Mouse (Mus musculus): ENCODE data around the gene Trip10. TPM values are rescaled to one million over a fixed set of nuclear protein-coding genes. Genes with fewer than 3 reads are reported as not detected.

Gene Trip10
- polyA plus RNA-seq, 1 experiment from 2014 or later, result 40.8 TPM

- ATAC-seq (replicated peaks; ENCODE audit: low FRiP score, low read depth) (peak; percentile 90), DNase-seq (ENCODE audit: low spot score) (peak; percentile 85)
- Histone ChIP-seq H3K36me3 (ENCODE audit: insufficient read depth, low read length) (peaks cover 19% of the 10 kb centered on the region; the same call in 1 of the 2 replicates), H3K4me1 (replicated peaks; ENCODE audit: insufficient read depth, low read length) (no peaks in the 10 kb centered on the region), H3K27ac (no peak overlapping the region), H3K9ac (ENCODE audit: low read depth, low read length) (no peak overlapping the region), H3K27me3 (ENCODE audit: insufficient read depth, low read length) (no peaks in the 10 kb centered on the region), H3K4me2 (ENCODE audit: low read length) (peak overlapping the region; percentile 42), H3K9me3 (replicated peaks; ENCODE audit: low read length) (no peaks in the 10 kb centered on the region), H3K4me3 (replicated peaks; ENCODE audit: low read depth, low read length) (no peak overlapping the region)
- TF ChIP-seq CTCF (IDR thresholded peaks at IDR 0.05; ENCODE audit: low read depth), result peak; percentile 31; the same call in 1 of the 2 replicates
- WGBS, result 28% methylated on average over 21 of the region's 22 CpGs
Measured at GRCm38 (mm10) chr17:57264972-57265945, 16.0 kb downstream of the Trip10 start.

DNA sequence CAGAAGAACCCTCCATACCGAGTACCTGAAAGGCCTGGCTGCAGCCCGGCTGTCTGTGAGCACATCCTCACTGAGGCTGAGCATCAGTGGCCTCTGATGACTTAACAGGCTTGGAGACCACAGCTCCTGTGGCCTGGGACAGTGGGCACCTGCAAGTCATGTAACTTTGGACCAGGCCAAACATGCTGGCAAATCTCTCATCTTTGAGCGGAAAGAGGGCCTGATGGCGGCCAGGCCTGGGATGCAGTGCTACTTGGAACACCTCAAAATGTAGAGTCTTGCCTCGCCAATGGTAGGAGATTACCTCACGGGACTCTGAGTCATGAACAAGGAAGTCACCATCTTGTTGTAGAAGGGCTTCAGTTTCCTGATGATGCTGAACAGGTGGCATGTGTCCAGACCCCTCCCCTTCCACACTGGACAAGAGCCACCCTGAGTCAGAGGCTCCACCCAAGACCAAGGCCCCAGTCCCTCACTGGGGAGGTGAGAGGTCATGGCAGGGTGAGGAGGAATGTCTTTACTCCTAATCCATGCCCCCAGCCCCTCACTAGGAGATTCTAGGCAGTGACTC lies 18.4 kb downstream of the Trip10 start:
- Histone ChIP-seq H3K9ac (ENCODE audit: low read depth, low read length) (no peak overlapping the region), H3K27me3 (ENCODE audit: insufficient read depth, low read length) (no peaks in the 10 kb centered on the region), H3K9me3 (replicated peaks; ENCODE audit: low read length) (no peaks in the 10 kb centered on the region), H3K4me3 (replicated peaks; ENCODE audit: low read depth, low read length) (no peak overlapping the region), H3K27ac (no peak overlapping the region), H3K4me2 (ENCODE audit: low read length) (no peak overlapping the region), H3K4me1 (replicated peaks; ENCODE audit: insufficient read depth, low read length) (no peaks in the 10 kb centered on the region), H3K36me3 (ENCODE audit: insufficient read depth, low read length) (peaks cover 3% of the 10 kb centered on the region; the same call in 1 of the 2 replicates)
- no peak for DNase-seq (ENCODE audit: low spot score)
- TF ChIP-seq CTCF (IDR thresholded peaks at IDR 0.05; ENCODE audit: low read depth), result no peak
- WGBS, result 83% methylated on average over 6 of the region's 6 CpGs
- ATAC-seq (replicated peaks; ENCODE audit: low FRiP score, low read depth), result no peak

DNA sequence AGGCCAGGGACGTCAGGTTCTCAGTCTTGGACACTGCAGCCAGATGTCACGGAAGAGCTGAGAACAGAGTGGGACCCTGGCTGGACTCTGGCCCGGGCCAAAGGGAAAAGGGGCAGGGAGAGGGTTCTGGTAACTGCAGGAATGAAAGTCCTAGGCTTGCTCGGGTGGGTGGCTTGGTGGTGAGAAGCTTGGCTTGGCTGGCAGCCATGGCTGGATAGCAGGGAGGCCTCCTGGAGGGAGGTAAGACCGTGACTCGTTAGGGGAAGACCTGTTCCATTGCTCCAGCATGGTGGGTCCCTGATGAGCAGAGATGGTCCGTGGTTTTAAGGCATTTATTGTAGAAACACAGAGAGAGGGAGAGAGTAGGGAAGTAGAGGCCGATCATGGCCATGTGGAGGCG lies 22.0 kb downstream of the Trip10 start:
- 42% methylated on average over 9 of the region's 9 CpGs for WGBS
- Histone ChIP-seq H3K9ac (ENCODE audit: low read depth, low read length) (no peak overlapping the region), H3K36me3 (ENCODE audit: insufficient read depth, low read length) (no peaks in the 10 kb centered on the region), H3K27ac (no peak overlapping the region), H3K9me3 (replicated peaks; ENCODE audit: low read length) (no peaks in the 10 kb centered on the region), H3K4me2 (ENCODE audit: low read length) (no peak overlapping the region), H3K4me1 (replicated peaks; ENCODE audit: insufficient read depth, low read length) (peaks cover 6% of the 10 kb centered on the region), H3K27me3 (ENCODE audit: insufficient read depth, low read length) (no peaks in the 10 kb centered on the region), H3K4me3 (replicated peaks; ENCODE audit: low read depth, low read length) (no peak overlapping the region)
- ATAC-seq (replicated peaks; ENCODE audit: low FRiP score, low read depth) (no peak), DNase-seq (ENCODE audit: low spot score) (no peak)
- no peak for TF ChIP-seq CTCF (IDR thresholded peaks at IDR 0.05; ENCODE audit: low read depth)

- peaks cover 6% of the 10 kb centered on the region for H3K4me1 ChIP-seq (replicated peaks; ENCODE audit: insufficient read depth, low read length)
- WGBS, result 24% methylated on average over 7 of the region's 7 CpGs
- ATAC-seq (replicated peaks; ENCODE audit: low FRiP score, low read depth), result no peak
- H3K27me3 ChIP-seq (ENCODE audit: insufficient read depth, low read length), result no peaks in the 10 kb centered on the region
- H3K4me2 ChIP-seq (ENCODE audit: low read length), result peak overlapping the region; percentile 61; the same call in 1 of the 2 replicates
- no peak for DNase-seq (ENCODE audit: low spot score)
- no peak for TF ChIP-seq CTCF (IDR thresholded peaks at IDR 0.05; ENCODE audit: low read depth)
- H3K9ac ChIP-seq (ENCODE audit: low read depth, low read length), result no peak overlapping the region
- no peak overlapping the region for H3K27ac ChIP-seq
- no peaks in the 10 kb centered on the region for H3K9me3 ChIP-seq (replicated peaks; ENCODE audit: low read length)
- no peaks in the 10 kb centered on the region for H3K36me3 ChIP-seq (ENCODE audit: insufficient read depth, low read length)
- H3K4me3 ChIP-seq (replicated peaks; ENCODE audit: low read depth, low read length), result no peak overlapping the region
Measured at GRCm38 (mm10) chr17:57273846-57274245, 24.6 kb downstream of the Trip10 start.

GRCm38 (mm10) chr17:57274686-57275085 lies 25.4 kb downstream of the Trip10 start:
- ATAC-seq (replicated peaks; ENCODE audit: low FRiP score, low read depth), result no peak
- H3K9ac ChIP-seq (ENCODE audit: low read depth, low read length), result peak overlapping the region; percentile 64
- peak overlapping the region; percentile 61 for H3K4me2 ChIP-seq (ENCODE audit: low read length)
- no peaks in the 10 kb centered on the region for H3K27me3 ChIP-seq (ENCODE audit: insufficient read depth, low read length)
- peaks cover 6% of the 10 kb centered on the region for H3K4me1 ChIP-seq (replicated peaks; ENCODE audit: insufficient read depth, low read length)
- peak overlapping the region; percentile 74 for H3K27ac ChIP-seq
- H3K36me3 ChIP-seq (ENCODE audit: insufficient read depth, low read length), result no peaks in the 10 kb centered on the region
- no peak for TF ChIP-seq CTCF (IDR thresholded peaks at IDR 0.05; ENCODE audit: low read depth)
- no peak for DNase-seq (ENCODE audit: low spot score)
- no peaks in the 10 kb centered on the region for H3K9me3 ChIP-seq (replicated peaks; ENCODE audit: low read length)
- peak overlapping the region; percentile 50 for H3K4me3 ChIP-seq (replicated peaks; ENCODE audit: low read depth, low read length)
- 5% methylated on average over 15 of the region's 15 CpGs for whole genome bisulfite sequencing
